Mouse (Mus musculus) liver, adult 2 months (tissue): Measurements from ENCODE around the gene Hoxa2.

Experiments
- CTCF ChIP-seq: fragments of 200-500 bp; IDR thresholded peaks from 2 replicates; pipeline ENCODE4 v1.5.1; 2011; ENCODE audit warnings: low read depth, low read length, control low read depth
- POLR2A ChIP-seq: fragments of 200-500 bp; IDR thresholded peaks from 2 replicates; pipeline ENCODE4 v1.6.1; 2011; ENCODE audit warnings: low read length, control low read depth; ENCODE audit not compliant: insufficient read depth; ENCODE audit errors: extremely low read depth

DNA sequence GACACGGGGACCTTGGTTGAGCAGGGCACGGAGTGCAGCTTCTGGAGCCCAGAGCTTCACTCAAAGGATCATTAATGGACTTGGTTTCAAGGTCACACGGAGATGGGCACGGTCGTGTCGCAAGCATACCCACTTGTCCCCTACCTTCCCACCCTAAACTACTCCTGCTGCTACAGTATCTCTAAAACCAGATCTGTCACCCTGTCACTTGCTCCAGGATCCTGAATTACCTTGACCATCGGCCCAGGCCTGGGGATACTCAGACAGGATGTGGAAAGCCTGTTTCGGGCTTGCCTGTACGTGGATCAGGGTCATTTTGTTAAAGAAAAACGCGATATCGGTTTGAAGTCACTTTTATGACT lies 45.0 kb upstream of the Hoxa2 start:
- TF ChIP-seq POLR2A (no peak), CTCF (no peak)
